ENCODE assay signal across 8 mouse cellular contexts in genomic region chr9:50751323-50751722, GRCm38 (mm10). TPM values are rescaled to one million over a fixed set of nuclear protein-coding genes. Genes with fewer than 3 reads are reported as not detected.
DNase-seq lines count a peak whose midpoint lies in the region; ATAC-seq and TF ChIP-seq lines count a peak whose summit lies in the region.

Gene Cryab, plus strand, starts transcription at chr9:50751325.

- 65% methylated on average over 22 of the region's 22 CpGs for WGBS in cerebellum, adult 2 months
- WGBS in spleen, adult 2 months, result 79% methylated on average over 22 of the region's 22 CpGs
- WGBS in limb, embryonic 14.5 days, result 73% methylated on average over 22 of the region's 22 CpGs

- H3K36me3 ChIP-seq in spleen, adult 2 months (ENCODE audit: control insufficient read depth, insufficient read depth, low read length), result no peaks in the 10 kb centered on the region
- no peaks in the 10 kb centered on the region for H3K36me3 ChIP-seq in limb, embryonic 14.5 days (ENCODE audit: control insufficient read depth, insufficient read depth, low read length)

- no peak within 1 kb of the TSS for H3K4me3 ChIP-seq in cerebellum, adult 2 months (replicated peaks; ENCODE audit: insufficient read depth, low read depth, low read length)
- H3K4me3 ChIP-seq in spleen, adult 2 months (ENCODE audit: extremely low read depth, insufficient read depth, insufficient read length), result peak within 1 kb of the TSS; percentile 20; the same call in 1 of the 2 replicates
- H3K4me3 ChIP-seq in limb, embryonic 14.5 days (replicated peaks; ENCODE audit: low read length), result peak within 1 kb of the TSS; percentile 13; the same call in 1 of the 2 replicates

- no peak for ATAC-seq in limb, embryonic 14.5 days (ENCODE audit: low FRiP score, low read depth)

- intact Hi-C loops in heart, postnatal 14 days (cut with DNase I), result no loop called here

- no peak for DNase-seq in cerebellum, adult 2 months
- DNase-seq in cerebellum, adult 8-10 months, result no peak
- no peak for DNase-seq in spleen, adult 2 months (ENCODE audit: low read depth in 1 of 2, low spot score in 2 of 2)
- DNase-seq in spleen, postnatal 10 days (ENCODE audit: low spot score in 2 of 2), result no peak
- peak; percentile 29 to 48 for DNase-seq in heart, postnatal 14 days
- no peak for DNase-seq in limb, embryonic 14.5 days (ENCODE audit: low spot score)
- no peak for DNase-seq in thymus, postnatal 10 days (ENCODE audit: low spot score in 2 of 2)
- DNase-seq in cerebellum, adult 18-20 months, result no peak

- TF ChIP-seq CTCF in cerebellum, adult 2 months (IDR thresholded peaks at IDR 0.05; ENCODE audit: borderline replicate concordance, insufficient read depth, low read depth, low read length), result no peak
- TF ChIP-seq CTCF in spleen, adult 2 months (IDR thresholded peaks at IDR 0.05; ENCODE audit: extremely low read depth, insufficient read depth, insufficient read length, insufficient replicate concordance), result no peak

- peaks cover 16% of the 10 kb centered on the region for H3K4me1 ChIP-seq in cerebellum, adult 2 months (ENCODE audit: control insufficient read depth, insufficient read depth, low read length)
- H3K4me1 ChIP-seq in spleen, adult 2 months (ENCODE audit: control insufficient read depth, insufficient read depth, insufficient read length), result no peaks in the 10 kb centered on the region
- H3K4me1 ChIP-seq in limb, embryonic 14.5 days (ENCODE audit: control insufficient read depth, insufficient read depth, low read length), result peaks cover 13% of the 10 kb centered on the region

- H3K27me3 ChIP-seq in cerebellum, adult 2 months (ENCODE audit: control insufficient read depth, insufficient read depth, low read length), result no peaks in the 10 kb centered on the region
- no peaks in the 10 kb centered on the region for H3K27me3 ChIP-seq in spleen, adult 2 months (ENCODE audit: control insufficient read depth, insufficient read depth, low read length)
- peaks cover 3% of the 10 kb centered on the region; the same call in 1 of the 2 replicates for H3K27me3 ChIP-seq in limb, embryonic 14.5 days (ENCODE audit: control insufficient read depth, insufficient read depth, low read length)

- H3K27ac ChIP-seq in cerebellum, adult 2 months (ENCODE audit: insufficient read depth, low read length), result no peak within 1 kb of the TSS
- H3K27ac ChIP-seq in spleen, adult 2 months (ENCODE audit: insufficient read depth, low read length), result 0 out of 2 replicates have a peak within 1 kb of the TSS, but pooled peaks have one; percentile 0
- peak within 1 kb of the TSS; percentile 48; the same call in 1 of the 2 replicates for H3K27ac ChIP-seq in limb, embryonic 14.5 days (replicated peaks; ENCODE audit: low read depth, low read length)

- H3K4me2 ChIP-seq in limb, embryonic 14.5 days (replicated peaks; ENCODE audit: low read depth, low read length, severe bottlenecking), result peak within 1 kb of the TSS; percentile 15; the same call in 1 of the 2 replicates

- peak within 1 kb of the TSS; percentile 40 for H3K9ac ChIP-seq in limb, embryonic 14.5 days (ENCODE audit: low read depth, low read length, severe bottlenecking)

- H3K9me3 ChIP-seq in limb, embryonic 14.5 days (ENCODE audit: control insufficient read depth, low read length), result no peaks in the 10 kb centered on the region

- no peak for TF ChIP-seq POLR2A in cerebellum, adult 2 months (IDR thresholded peaks at IDR 0.05; ENCODE audit: borderline replicate concordance, insufficient read depth, low read length)
- no peak for TF ChIP-seq POLR2A in spleen, adult 2 months (IDR thresholded peaks at IDR 0.05; ENCODE audit: low read depth, low read length)
- TF ChIP-seq POLR2A in limb, embryonic 14.5 days (IDR thresholded peaks at IDR 0.05; ENCODE audit: borderline replicate concordance, extremely low read depth, insufficient read depth, insufficient read length), result no peak

RNA-seq across cellular contexts. Expression of gene Cryab, which starts in this region (rescaled TPM):
- 296 and 364 TPM in 2 replicates for polyA plus RNA-seq in cerebellum, adult 2 months (2012; rRNA removed)
- 13.5 and 19.8 TPM in 2 replicates for polyA plus RNA-seq in spleen, adult 2 months (2012; rRNA removed)
- total RNA-seq in heart, postnatal 14 days (2021), result 1,000 to 10,000 TPM; 1,337 to 1,386 TPM
- 78.2 and 80.7 TPM in 2 replicates for polyA plus RNA-seq in limb, embryonic 14.5 days (2012; rRNA removed)
- polyA plus RNA-seq in limb, embryonic 14.5 days (2014; fragmentation: Nextera tagmentation; extraction: Ambion mirVana), result 87.2 and 117 TPM in 2 replicates

Comparison
In these comparisons a context has a peak if more than half of its experiments do, and no peak if none do; other contexts are left out.
1. DNase-seq: peak in heart, postnatal 14 days (2 of 2); none in cerebellum, adult 2 months (0 of 2), cerebellum, adult 8-10 months (single experiment), spleen, adult 2 months (0 of 2), spleen, postnatal 10 days (0 of 2), limb, embryonic 14.5 days (single experiment), thymus, postnatal 10 days (0 of 2) and cerebellum, adult 18-20 months (0 of 2).